ENCODE assay signal across 10 mouse cellular contexts in the genomic region with DNA sequence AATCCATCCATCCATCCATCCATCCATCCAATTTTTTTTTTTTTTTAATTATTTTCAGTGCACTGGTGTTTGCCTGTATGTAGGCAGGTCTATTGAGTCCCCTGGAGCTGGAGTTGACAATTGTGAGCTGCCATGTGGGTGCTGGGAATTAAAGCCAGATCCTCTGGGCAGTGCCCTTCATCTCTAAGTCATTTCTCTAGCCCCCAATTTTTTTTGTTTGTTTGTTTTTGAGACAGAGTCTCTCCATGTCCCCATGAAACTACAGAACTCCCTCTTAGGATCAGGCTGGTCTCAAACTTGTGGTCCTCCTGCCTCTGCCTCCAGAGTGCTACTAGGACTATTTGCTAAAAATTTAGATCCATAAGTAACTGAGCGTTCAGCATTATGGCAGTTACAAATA. TPM values are rescaled to one million over a fixed set of nuclear protein-coding genes. Genes with fewer than 3 reads are reported as not detected.
DNase-seq lines count a peak whose midpoint lies in the region; ATAC-seq and TF ChIP-seq lines count a peak whose summit lies in the region.
"Had no signal": no experiment of that assay in that cellular context is flagged by ENCODE, and none has a peak within 500 bp of the region (broad histone marks: within the 10 kb centered on the region; RNA-seq: fewer than 3 reads in every experiment).

No protein-coding gene starts in this region.

- H3K4me1 ChIP-seq in kidney, embryonic 15.5 days, result peaks cover 19% of the 10 kb centered on the region
- H3K4me1 ChIP-seq in forebrain, embryonic 12.5 days, result peaks cover 27% of the 10 kb centered on the region
- H3K4me1 ChIP-seq in intestine, postnatal 0 days (replicated peaks; ENCODE audit: control insufficient read depth, insufficient read depth, low read length), result no peaks in the 10 kb centered on the region
- H3K4me1 ChIP-seq in neural tube, embryonic 13.5 days (replicated peaks), result peaks cover 20% of the 10 kb centered on the region

- H3K4me2 ChIP-seq in kidney, embryonic 15.5 days, result peak overlapping the region; percentile 75
- H3K4me2 ChIP-seq in forebrain, embryonic 12.5 days, result peak overlapping the region; percentile 59
- peak overlapping the region; percentile 75 for H3K4me2 ChIP-seq in intestine, postnatal 0 days (replicated peaks; ENCODE audit: low read depth)
- peak overlapping the region; percentile 63 for H3K4me2 ChIP-seq in neural tube, embryonic 13.5 days

- 98% methylated on average over 1 of the region's 1 CpGs for WGBS in kidney, embryonic 15.5 days
- WGBS in forebrain, embryonic 12.5 days, result 91% methylated on average over 1 of the region's 1 CpGs
- WGBS in intestine, postnatal 0 days, result 90% methylated on average over 1 of the region's 1 CpGs
- WGBS in neural tube, embryonic 13.5 days, result 95% methylated on average over 1 of the region's 1 CpGs

- H3K9ac ChIP-seq in kidney, embryonic 15.5 days, result no peak overlapping the region
- H3K9ac ChIP-seq in forebrain, embryonic 12.5 days, result peak overlapping the region; percentile 71; the same call in 1 of the 2 replicates
- H3K9ac ChIP-seq in intestine, postnatal 0 days (ENCODE audit: low read depth, low read length), result no peak overlapping the region
- H3K9ac ChIP-seq in neural tube, embryonic 13.5 days, result peak overlapping the region; percentile 78

- peak overlapping the region; percentile 56; the same call in 1 of the 2 replicates for H3K27ac ChIP-seq in kidney, embryonic 15.5 days
- no peak overlapping the region for H3K27ac ChIP-seq in forebrain, embryonic 12.5 days
- H3K27ac ChIP-seq in intestine, postnatal 0 days (ENCODE audit: low read depth, low read length), result no peak overlapping the region
- H3K27ac ChIP-seq in neural tube, embryonic 13.5 days (replicated peaks), result peak overlapping the region; percentile 92

- H3K4me3 ChIP-seq in kidney, embryonic 15.5 days (replicated peaks), result peak overlapping the region; percentile 47; the same call in 1 of the 2 replicates
- no peak overlapping the region for H3K4me3 ChIP-seq in forebrain, embryonic 12.5 days (replicated peaks)
- H3K4me3 ChIP-seq in intestine, postnatal 0 days (ENCODE audit: low read depth, low read length), result peak overlapping the region; percentile 36; the same call in 1 of the 2 replicates
- H3K4me3 ChIP-seq in neural tube, embryonic 13.5 days, result peak overlapping the region; percentile 41

- no peaks in the 10 kb centered on the region for H3K27me3 ChIP-seq in kidney, embryonic 15.5 days
- H3K27me3 ChIP-seq in forebrain, embryonic 12.5 days, result no peaks in the 10 kb centered on the region
- H3K27me3 ChIP-seq in intestine, postnatal 0 days (replicated peaks; ENCODE audit: control insufficient read depth, insufficient read depth, low read length), result no peaks in the 10 kb centered on the region
- no peaks in the 10 kb centered on the region for H3K27me3 ChIP-seq in neural tube, embryonic 13.5 days

- no peaks in the 10 kb centered on the region for H3K36me3 ChIP-seq in kidney, embryonic 15.5 days
- no peaks in the 10 kb centered on the region for H3K36me3 ChIP-seq in forebrain, embryonic 12.5 days (replicated peaks)
- no peaks in the 10 kb centered on the region for H3K36me3 ChIP-seq in intestine, postnatal 0 days (ENCODE audit: control insufficient read depth, insufficient read depth)
- no peaks in the 10 kb centered on the region for H3K36me3 ChIP-seq in neural tube, embryonic 13.5 days

- no peak for TF ChIP-seq CTCF in intestine, postnatal 0 days (IDR thresholded peaks at IDR 0.05; ENCODE audit: low read depth)

- H3K9me3 ChIP-seq in kidney, embryonic 15.5 days (replicated peaks), result no peaks in the 10 kb centered on the region
- no peaks in the 10 kb centered on the region for H3K9me3 ChIP-seq in forebrain, embryonic 12.5 days
- H3K9me3 ChIP-seq in intestine, postnatal 0 days (ENCODE audit: control insufficient read depth), result no peaks in the 10 kb centered on the region
- no peaks in the 10 kb centered on the region for H3K9me3 ChIP-seq in neural tube, embryonic 13.5 days

- no peak for ATAC-seq in kidney, embryonic 15.5 days (replicated peaks; ENCODE audit: low FRiP score)
- no peak for ATAC-seq in forebrain, embryonic 12.5 days (ENCODE audit: low FRiP score)
- ATAC-seq in intestine, postnatal 0 days, result no peak
- no peak for ATAC-seq in neural tube, embryonic 13.5 days (ENCODE audit: low read depth)
- no peak for ATAC-seq in monocyte, adult 5-6 weeks (replicated peaks; ENCODE audit: insufficient number of reproducible peaks, low FRiP score, low TSS enrichment, poor library complexity, severe bottlenecking)

- no peak for DNase-seq in kidney, adult 11 months
- no peak for DNase-seq in embryo, embryonic 10.5 days (ENCODE audit: low spot score)
- no peak for DNase-seq in urinary bladder, adult 18-20 months (ENCODE audit: low spot score in 2 of 2)

RNA-seq across cellular contexts. Expression of gene Hnrnph1, which starts 4.9 kb away (rescaled TPM):
- 498 and 501 TPM in 2 replicates for polyA plus RNA-seq in kidney, embryonic 15.5 days (2015; fragmentation: Nextera tagmentation; extraction: Ambion mirVana)
- polyA plus RNA-seq in forebrain, embryonic 12.5 days (2016; fragmentation: Nextera tagmentation; extraction: Ambion mirVana), result 734 and 740 TPM in 2 replicates
- polyA plus RNA-seq in intestine, postnatal 0 days (2015; fragmentation: Nextera tagmentation; extraction: Ambion mirVana), result 111 and 112 TPM in 2 replicates
- 482 and 577 TPM in 2 replicates for polyA plus RNA-seq in neural tube, embryonic 13.5 days (2015; fragmentation: Nextera tagmentation; extraction: Ambion mirVana)
- 1,029 to 1,291 TPM (median 1,161 TPM) in 3 replicates for total RNA-seq in monocyte, adult 5-6 weeks (2017)

RNA-seq across cellular contexts. Expression of gene Cby3, which starts 17.6 kb away (rescaled TPM):
- polyA plus RNA-seq in kidney, embryonic 15.5 days (2015; fragmentation: Nextera tagmentation; extraction: Ambion mirVana), result 0.78 and 1.3 TPM in 2 replicates
- not detected in 2 replicates for polyA plus RNA-seq in forebrain, embryonic 12.5 days (2016; fragmentation: Nextera tagmentation; extraction: Ambion mirVana)
- 0.17 and 0.30 TPM in 2 replicates for polyA plus RNA-seq in intestine, postnatal 0 days (2015; fragmentation: Nextera tagmentation; extraction: Ambion mirVana)
- 0.78 and 1.2 TPM in 2 replicates for polyA plus RNA-seq in neural tube, embryonic 13.5 days (2015; fragmentation: Nextera tagmentation; extraction: Ambion mirVana)
- not detected in 3 replicates for total RNA-seq in monocyte, adult 5-6 weeks (2017)
- total RNA-seq: adrenal gland, postnatal 25 days had no signal
- polyA plus RNA-seq: neural tube, embryonic 11.5 days had no signal

RNA-seq across cellular contexts. Expression of gene Canx, which starts 46.4 kb away (rescaled TPM):
- polyA plus RNA-seq in kidney, embryonic 15.5 days (2015; fragmentation: Nextera tagmentation; extraction: Ambion mirVana), result 372 and 393 TPM in 2 replicates
- polyA plus RNA-seq in forebrain, embryonic 12.5 days (2016; fragmentation: Nextera tagmentation; extraction: Ambion mirVana), result 287 and 298 TPM in 2 replicates
- polyA plus RNA-seq in intestine, postnatal 0 days (2015; fragmentation: Nextera tagmentation; extraction: Ambion mirVana), result 181 and 187 TPM in 2 replicates
- polyA plus RNA-seq in neural tube, embryonic 13.5 days (2015; fragmentation: Nextera tagmentation; extraction: Ambion mirVana), result 275 and 302 TPM in 2 replicates
- total RNA-seq in monocyte, adult 5-6 weeks (2017), result 473 to 555 TPM (median 517 TPM) in 3 replicates

RNA-seq across cellular contexts. Expression of gene Rufy1, which starts 59.0 kb away (rescaled TPM):
- 25.7 and 27.9 TPM in 2 replicates for polyA plus RNA-seq in kidney, embryonic 15.5 days (2015; fragmentation: Nextera tagmentation; extraction: Ambion mirVana)
- 30.7 and 31.5 TPM in 2 replicates for polyA plus RNA-seq in forebrain, embryonic 12.5 days (2016; fragmentation: Nextera tagmentation; extraction: Ambion mirVana)
- polyA plus RNA-seq in intestine, postnatal 0 days (2015; fragmentation: Nextera tagmentation; extraction: Ambion mirVana), result 19.1 and 21.1 TPM in 2 replicates
- 26.5 and 28.4 TPM in 2 replicates for polyA plus RNA-seq in neural tube, embryonic 13.5 days (2015; fragmentation: Nextera tagmentation; extraction: Ambion mirVana)
- total RNA-seq in monocyte, adult 5-6 weeks (2017), result 47.8 to 49.7 TPM (median 48.4 TPM) in 3 replicates

Comparison
In these comparisons a context has a peak if more than half of its experiments do, and no peak if none do; other contexts are left out.
1. H3K27ac ChIP-seq: peak in kidney, embryonic 15.5 days (single experiment) and neural tube, embryonic 13.5 days (single experiment); none in forebrain, embryonic 12.5 days (single experiment) and intestine, postnatal 0 days (single experiment).
2. H3K9ac ChIP-seq: peak in forebrain, embryonic 12.5 days (single experiment) and neural tube, embryonic 13.5 days (single experiment); none in kidney, embryonic 15.5 days (single experiment) and intestine, postnatal 0 days (single experiment).
3. Peak in every context shown above with its lines, with median percentiles within 50 percentile points of each other: H3K4me2 ChIP-seq.